14 mouse cellular contexts compared by ENCODE assay signal in the genomic region with DNA sequence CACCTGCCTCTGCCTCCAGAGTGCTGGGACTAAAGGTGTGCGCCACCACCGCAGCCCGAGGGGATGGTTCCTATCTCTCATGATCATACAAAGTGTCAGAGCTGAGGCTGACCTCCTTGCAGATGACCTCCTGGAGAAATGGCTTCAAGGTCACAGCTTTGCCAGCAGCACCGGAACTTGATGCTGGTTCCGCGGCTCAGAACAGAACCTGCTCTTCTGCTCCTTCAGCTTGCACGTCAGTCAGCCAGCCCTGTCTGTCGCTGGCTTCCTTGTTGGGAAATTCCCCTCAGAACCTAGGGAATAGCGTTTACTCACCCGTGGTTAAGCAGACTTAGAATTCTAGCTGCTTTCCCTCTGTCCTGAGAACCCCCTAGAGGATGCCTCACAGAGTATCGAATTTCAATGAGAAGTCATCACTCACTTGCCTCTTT. TPM values are rescaled to one million over a fixed set of nuclear protein-coding genes. Genes with fewer than 3 reads are reported as not detected.
DNase-seq lines count a peak whose midpoint lies in the region; ATAC-seq lines count a peak whose summit lies in the region.
"Had no signal": no experiment of that assay in that cellular context is flagged by ENCODE, and none has a peak within 500 bp of the region (broad histone marks: within the 10 kb centered on the region; RNA-seq: fewer than 3 reads in every experiment).

No protein-coding gene starts in this region.

- no peaks in the 10 kb centered on the region for H3K27me3 ChIP-seq in embryonic facial prominence, embryonic 14.5 days (replicated peaks; ENCODE audit: control insufficient read depth, insufficient read depth, low read length)
- H3K27me3 ChIP-seq in embryonic facial prominence, embryonic 10.5 days (replicated peaks; ENCODE audit: low read depth, poor library complexity, severe bottlenecking), result peaks cover 12% of the 10 kb centered on the region; the same call in 1 of the 2 replicates
- no peaks in the 10 kb centered on the region for H3K27me3 ChIP-seq in hindbrain, embryonic 11.5 days (ENCODE audit: control insufficient read depth, insufficient read depth, low read length)
- H3K27me3 ChIP-seq in hindbrain, embryonic 16.5 days (replicated peaks; ENCODE audit: control insufficient read depth, insufficient read depth, low read length), result no peaks in the 10 kb centered on the region
- no peaks in the 10 kb centered on the region for H3K27me3 ChIP-seq in intestine, embryonic 16.5 days (replicated peaks; ENCODE audit: control insufficient read depth, insufficient read depth, low read length)
- H3K27me3 ChIP-seq: hindbrain, embryonic 15.5 days had no signal

- H3K4me2 ChIP-seq in embryonic facial prominence, embryonic 14.5 days (ENCODE audit: low read depth, low read length), result no peak overlapping the region
- H3K4me2 ChIP-seq in hindbrain, embryonic 11.5 days (replicated peaks; ENCODE audit: low read depth, low read length), result no peak overlapping the region
- H3K4me2 ChIP-seq in hindbrain, embryonic 16.5 days (ENCODE audit: low read length), result no peak overlapping the region
- H3K4me2 ChIP-seq in intestine, embryonic 16.5 days (ENCODE audit: low read depth, low read length), result no peak overlapping the region
- H3K4me2 ChIP-seq: hindbrain, embryonic 15.5 days had no signal

- H3K9me3 ChIP-seq in embryonic facial prominence, embryonic 14.5 days (ENCODE audit: control insufficient read depth, low read length), result no peaks in the 10 kb centered on the region
- H3K9me3 ChIP-seq in embryonic facial prominence, embryonic 10.5 days, result no peaks in the 10 kb centered on the region
- no peaks in the 10 kb centered on the region for H3K9me3 ChIP-seq in hindbrain, embryonic 11.5 days (ENCODE audit: control insufficient read depth, low read length)
- H3K9me3 ChIP-seq in hindbrain, embryonic 16.5 days (ENCODE audit: control insufficient read depth, low read length), result no peaks in the 10 kb centered on the region
- no peaks in the 10 kb centered on the region for H3K9me3 ChIP-seq in intestine, embryonic 16.5 days (ENCODE audit: control insufficient read depth, low read length)
- H3K9me3 ChIP-seq: hindbrain, embryonic 15.5 days had no signal

- H3K36me3 ChIP-seq in embryonic facial prominence, embryonic 14.5 days (ENCODE audit: control insufficient read depth, insufficient read depth, low read length), result no peaks in the 10 kb centered on the region
- no peaks in the 10 kb centered on the region for H3K36me3 ChIP-seq in embryonic facial prominence, embryonic 10.5 days (replicated peaks)
- no peaks in the 10 kb centered on the region for H3K36me3 ChIP-seq in hindbrain, embryonic 11.5 days (ENCODE audit: control insufficient read depth, insufficient read depth, low read length)
- no peaks in the 10 kb centered on the region for H3K36me3 ChIP-seq in hindbrain, embryonic 16.5 days (ENCODE audit: control insufficient read depth, insufficient read depth, low read length)
- no peaks in the 10 kb centered on the region for H3K36me3 ChIP-seq in intestine, embryonic 16.5 days (ENCODE audit: control insufficient read depth, insufficient read depth, low read length)
- H3K36me3 ChIP-seq: hindbrain, embryonic 15.5 days had no signal

- peak; percentile 60 for DNase-seq in embryonic facial prominence, embryonic 14.5 days (ENCODE audit: low spot score)
- no peak for DNase-seq in embryonic facial prominence, embryonic 10.5 days (ENCODE audit: low spot score)
- peak; percentile 33 for DNase-seq in hindbrain, embryonic 11.5 days (ENCODE audit: low spot score)
- DNase-seq in ES-CJ7 (ENCODE audit: low read depth, low spot score), result peak; percentile 63
- no peak for DNase-seq in testis, postnatal 10 days (ENCODE audit: low spot score)
- DNase-seq in cerebellum, postnatal 10 days, result no peak
- DNase-seq: cerebellum, postnatal 14 days; right cerebral cortex, postnatal 4 days had no signal

- no peak overlapping the region for H3K4me3 ChIP-seq in embryonic facial prominence, embryonic 14.5 days (ENCODE audit: low read depth, low read length)
- no peak overlapping the region for H3K4me3 ChIP-seq in embryonic facial prominence, embryonic 10.5 days
- no peak overlapping the region for H3K4me3 ChIP-seq in hindbrain, embryonic 11.5 days (ENCODE audit: low read depth, low read length)
- no peak overlapping the region for H3K4me3 ChIP-seq in hindbrain, embryonic 16.5 days (ENCODE audit: low read length)
- H3K4me3 ChIP-seq in intestine, embryonic 16.5 days (ENCODE audit: low read length), result no peak overlapping the region
- H3K4me3 ChIP-seq: hindbrain, embryonic 15.5 days; layer of hippocampus, adult 2 months had no signal

- peaks cover 18% of the 10 kb centered on the region for H3K4me1 ChIP-seq in embryonic facial prominence, embryonic 14.5 days (ENCODE audit: control insufficient read depth, insufficient read depth, low read length)
- H3K4me1 ChIP-seq in embryonic facial prominence, embryonic 10.5 days, result peaks cover 65% of the 10 kb centered on the region
- H3K4me1 ChIP-seq in hindbrain, embryonic 11.5 days (replicated peaks; ENCODE audit: control insufficient read depth, insufficient read depth, low read length), result peaks cover 12% of the 10 kb centered on the region
- H3K4me1 ChIP-seq in hindbrain, embryonic 16.5 days (ENCODE audit: control insufficient read depth, insufficient read depth, low read depth, low read length), result peaks cover 27% of the 10 kb centered on the region
- peaks cover 40% of the 10 kb centered on the region for H3K4me1 ChIP-seq in intestine, embryonic 16.5 days (ENCODE audit: control insufficient read depth, insufficient read depth, low read length)

- H3K27ac ChIP-seq in embryonic facial prominence, embryonic 14.5 days (replicated peaks; ENCODE audit: low read depth, low read length), result no peak overlapping the region
- H3K27ac ChIP-seq in embryonic facial prominence, embryonic 10.5 days (replicated peaks), result no peak overlapping the region; the same call in 1 of the 2 replicates
- peak overlapping the region; percentile 58; the same call in 1 of the 2 replicates for H3K27ac ChIP-seq in hindbrain, embryonic 11.5 days (ENCODE audit: low read depth, low read length)
- no peak overlapping the region for H3K27ac ChIP-seq in hindbrain, embryonic 16.5 days (ENCODE audit: low read depth, low read length)
- peak overlapping the region; percentile 65 for H3K27ac ChIP-seq in intestine, embryonic 16.5 days (ENCODE audit: low read length)
- H3K27ac ChIP-seq: hindbrain, embryonic 15.5 days; layer of hippocampus, adult 2 months; liver, embryonic 14.5 days; macrophage had no signal

- no peak for ATAC-seq in embryonic facial prominence, embryonic 14.5 days (ENCODE audit: low read depth)
- ATAC-seq in hindbrain, embryonic 11.5 days (ENCODE audit: low FRiP score), result no peak
- no peak for ATAC-seq in hindbrain, embryonic 16.5 days
- ATAC-seq in intestine, embryonic 16.5 days, result no peak

- H3K9ac ChIP-seq in embryonic facial prominence, embryonic 14.5 days (ENCODE audit: low read depth, low read length), result no peak overlapping the region; the same call in 1 of the 2 replicates
- 0 out of 2 replicates have a peak overlapping the region, but pooled peaks have one; percentile 11 for H3K9ac ChIP-seq in hindbrain, embryonic 11.5 days (ENCODE audit: low read depth, low read length)
- no peak overlapping the region for H3K9ac ChIP-seq in hindbrain, embryonic 16.5 days (ENCODE audit: low read depth, low read length)
- H3K9ac ChIP-seq in intestine, embryonic 16.5 days (ENCODE audit: low read depth, low read length), result no peak overlapping the region
- H3K9ac ChIP-seq: hindbrain, embryonic 15.5 days; liver, embryonic 14.5 days had no signal

- 28% methylated on average over 11 of the region's 11 CpGs for WGBS in embryonic facial prominence, embryonic 14.5 days
- 29% methylated on average over 11 of the region's 11 CpGs for WGBS in embryonic facial prominence, embryonic 10.5 days
- 22% methylated on average over 11 of the region's 11 CpGs for WGBS in hindbrain, embryonic 11.5 days
- WGBS in hindbrain, embryonic 16.5 days, result 23% methylated on average over 11 of the region's 11 CpGs
- WGBS in intestine, embryonic 16.5 days, result 33% methylated on average over 11 of the region's 11 CpGs

RNA-seq across cellular contexts. Expression of a gene that starts 4.5 kb away (rescaled TPM):
- polyA plus RNA-seq in embryonic facial prominence, embryonic 14.5 days (2014; fragmentation: Nextera tagmentation; extraction: Ambion mirVana), result 7.0 and 7.1 TPM in 2 replicates
- polyA plus RNA-seq in embryonic facial prominence, embryonic 10.5 days (2016; fragmentation: Nextera tagmentation; extraction: Ambion mirVana), result 8.6 and 10.5 TPM in 2 replicates
- polyA plus RNA-seq in hindbrain, embryonic 11.5 days (2014; fragmentation: Nextera tagmentation; extraction: Ambion mirVana), result 15.7 and 21.2 TPM in 2 replicates
- 10.3 and 11.4 TPM in 2 replicates for polyA plus RNA-seq in hindbrain, embryonic 16.5 days (2015; fragmentation: Nextera tagmentation; extraction: Ambion mirVana)
- 5.2 and 5.3 TPM in 2 replicates for polyA plus RNA-seq in intestine, embryonic 16.5 days (2015; fragmentation: Nextera tagmentation; extraction: Ambion mirVana)

RNA-seq across cellular contexts. Expression of a gene that starts 19.7 kb away (rescaled TPM):
- polyA plus RNA-seq in embryonic facial prominence, embryonic 14.5 days (2014; fragmentation: Nextera tagmentation; extraction: Ambion mirVana), result 33.4 and 40.3 TPM in 2 replicates
- 37.7 and 41.4 TPM in 2 replicates for polyA plus RNA-seq in embryonic facial prominence, embryonic 10.5 days (2016; fragmentation: Nextera tagmentation; extraction: Ambion mirVana)
- polyA plus RNA-seq in hindbrain, embryonic 11.5 days (2014; fragmentation: Nextera tagmentation; extraction: Ambion mirVana), result 36.6 and 61.7 TPM in 2 replicates
- 30.2 and 30.3 TPM in 2 replicates for polyA plus RNA-seq in hindbrain, embryonic 16.5 days (2015; fragmentation: Nextera tagmentation; extraction: Ambion mirVana)
- 19.1 and 24.1 TPM in 2 replicates for polyA plus RNA-seq in intestine, embryonic 16.5 days (2015; fragmentation: Nextera tagmentation; extraction: Ambion mirVana)

Comparison
In these comparisons a context has a peak if more than half of its experiments do, and no peak if none do; other contexts are left out.
1. DNase-seq: peak in embryonic facial prominence, embryonic 14.5 days (single experiment), hindbrain, embryonic 11.5 days (single experiment) and ES-CJ7 (single experiment); none in embryonic facial prominence, embryonic 10.5 days (single experiment), testis, postnatal 10 days (single experiment) and cerebellum, postnatal 10 days (0 of 2).
2. H3K27ac ChIP-seq: peak in hindbrain, embryonic 11.5 days (single experiment) and intestine, embryonic 16.5 days (single experiment); none in embryonic facial prominence, embryonic 14.5 days (single experiment), embryonic facial prominence, embryonic 10.5 days (single experiment) and hindbrain, embryonic 16.5 days (single experiment).